Mouse (Mus musculus): ENCODE measurements around the gene Poglut1. TPM values are rescaled to one million over a fixed set of nuclear protein-coding genes. Genes with fewer than 3 reads are reported as not detected.

The Poglut1 gene
- 70.0 and 72.5 TPM in 2 replicates for polyA plus RNA-seq (2016; fragmentation: Nextera tagmentation; extraction: Ambion mirVana)

- Histone ChIP-seq H3K4me2 (replicated peaks) (peak within 1 kb of the TSS; percentile 73), H3K36me3 (peaks cover 28% of the 10 kb centered on the region), H3K9me3 (no peaks in the 10 kb centered on the region), H3K4me1 (peaks cover 16% of the 10 kb centered on the region), H3K4me3 (peak within 1 kb of the TSS; percentile 81), H3K27me3 (peaks cover 24% of the 10 kb centered on the region), H3K9ac (replicated peaks) (peak within 1 kb of the TSS; percentile 94), H3K27ac (replicated peaks) (peak within 1 kb of the TSS; percentile 69)
- peak; percentile 95 for ATAC-seq (ENCODE audit: low FRiP score, low read depth)
- 4% methylated on average over 54 of the region's 54 CpGs for WGBS
These were observed at the start of gene Poglut1 for GRCm38 (mm10) chr16:38549479-38550396. TSS of gene Poglut1 (minus strand) at chr16:38550258.

- WGBS, result 84% methylated on average over 11 of the region's 11 CpGs
- no peak for ATAC-seq (ENCODE audit: low FRiP score, low read depth)
- Histone ChIP-seq H3K9me3 (no peaks in the 10 kb centered on the region), H3K4me1 (peaks cover 4% of the 10 kb centered on the region; the same call in 1 of the 2 replicates), H3K4me2 (replicated peaks) (no peak overlapping the region), H3K9ac (replicated peaks) (no peak overlapping the region), H3K36me3 (peaks cover 7% of the 10 kb centered on the region; the same call in 1 of the 2 replicates), H3K4me3 (no peak overlapping the region), H3K27ac (replicated peaks) (no peak overlapping the region), H3K27me3 (no peaks in the 10 kb centered on the region)
These were observed 49.1 kb upstream of the Poglut1 start for GRCm38 (mm10) chr16:38598986-38599680.

- Histone ChIP-seq H3K27ac (replicated peaks) (no peak overlapping the region), H3K4me1 (no peaks in the 10 kb centered on the region), H3K27me3 (no peaks in the 10 kb centered on the region), H3K9ac (replicated peaks) (no peak overlapping the region), H3K4me3 (no peak overlapping the region), H3K36me3 (peaks cover 22% of the 10 kb centered on the region), H3K9me3 (no peaks in the 10 kb centered on the region), H3K4me2 (replicated peaks) (no peak overlapping the region)
- ATAC-seq (ENCODE audit: low FRiP score, low read depth), result no peak
- 94% methylated on average over 2 of the region's 2 CpGs for WGBS
These were observed 46.6 kb upstream of the Poglut1 start for GRCm38 (mm10) chr16:38596651-38597050.

GRCm38 (mm10) chr16:38596099-38596498, 46.0 kb upstream of the Poglut1 start:
- H3K9ac ChIP-seq (replicated peaks), result no peak overlapping the region
- H3K36me3 ChIP-seq, result peaks cover 27% of the 10 kb centered on the region
- H3K27me3 ChIP-seq, result no peaks in the 10 kb centered on the region
- no peak overlapping the region for H3K4me2 ChIP-seq (replicated peaks)
- H3K9me3 ChIP-seq, result no peaks in the 10 kb centered on the region
- no peak overlapping the region for H3K27ac ChIP-seq (replicated peaks)
- H3K4me1 ChIP-seq, result no peaks in the 10 kb centered on the region
- WGBS, result 86% methylated on average over 2 of the region's 2 CpGs
- H3K4me3 ChIP-seq, result no peak overlapping the region
- no peak for ATAC-seq (ENCODE audit: low FRiP score, low read depth)

GRCm38 (mm10) chr16:38594435-38594834, 44.4 kb upstream of the Poglut1 start:
- 84% methylated on average over 1 of the region's 1 CpGs for WGBS

GRCm38 (mm10) chr16:38592946-38593345, 42.9 kb upstream of the Poglut1 start:
- Histone ChIP-seq H3K4me1 (no peaks in the 10 kb centered on the region), H3K27me3 (no peaks in the 10 kb centered on the region), H3K27ac (replicated peaks) (no peak overlapping the region), H3K4me2 (replicated peaks) (no peak overlapping the region), H3K9me3 (no peaks in the 10 kb centered on the region), H3K36me3 (peaks cover 50% of the 10 kb centered on the region), H3K4me3 (no peak overlapping the region), H3K9ac (replicated peaks) (no peak overlapping the region)
- 92% methylated on average over 4 of the region's 4 CpGs for WGBS
- no peak for ATAC-seq (ENCODE audit: low FRiP score, low read depth)

More at GRCm38 (mm10) chr16:38594435-38594834, 44.4 kb upstream of the Poglut1 start:
- H3K4me3 ChIP-seq, result no peak overlapping the region
- H3K27me3 ChIP-seq, result no peaks in the 10 kb centered on the region
- no peaks in the 10 kb centered on the region for H3K4me1 ChIP-seq
- H3K27ac ChIP-seq (replicated peaks), result no peak overlapping the region
- no peak overlapping the region for H3K9ac ChIP-seq (replicated peaks)
- no peak for ATAC-seq (ENCODE audit: low FRiP score, low read depth)
- H3K9me3 ChIP-seq, result no peaks in the 10 kb centered on the region
- peaks cover 36% of the 10 kb centered on the region for H3K36me3 ChIP-seq
- no peak overlapping the region for H3K4me2 ChIP-seq (replicated peaks)

GRCm38 (mm10) chr16:38592026-38592678, 42.1 kb upstream of the Poglut1 start:
- Histone ChIP-seq H3K4me1 (no peaks in the 10 kb centered on the region), H3K9me3 (no peaks in the 10 kb centered on the region), H3K27ac (replicated peaks) (no peak overlapping the region), H3K4me2 (replicated peaks) (no peak overlapping the region), H3K27me3 (no peaks in the 10 kb centered on the region), H3K4me3 (no peak overlapping the region), H3K9ac (replicated peaks) (no peak overlapping the region), H3K36me3 (peaks cover 58% of the 10 kb centered on the region)
- no peak for ATAC-seq (ENCODE audit: low FRiP score, low read depth)
- WGBS, result 91% methylated on average over 12 of the region's 12 CpGs

GRCm38 (mm10) chr16:38591506-38591905, 41.4 kb upstream of the Poglut1 start:
- Histone ChIP-seq H3K4me2 (replicated peaks) (no peak overlapping the region), H3K9ac (replicated peaks) (no peak overlapping the region), H3K4me3 (no peak overlapping the region), H3K4me1 (no peaks in the 10 kb centered on the region), H3K27ac (replicated peaks) (no peak overlapping the region), H3K36me3 (peaks cover 64% of the 10 kb centered on the region), H3K9me3 (no peaks in the 10 kb centered on the region), H3K27me3 (no peaks in the 10 kb centered on the region)
- no peak for ATAC-seq (ENCODE audit: low FRiP score, low read depth)
- 86% methylated on average over 3 of the region's 3 CpGs for WGBS

- H3K4me1 ChIP-seq, result no peaks in the 10 kb centered on the region
- H3K36me3 ChIP-seq, result peaks cover 86% of the 10 kb centered on the region
- H3K9me3 ChIP-seq, result no peaks in the 10 kb centered on the region
- no peak overlapping the region for H3K27ac ChIP-seq (replicated peaks)
- no peak overlapping the region for H3K9ac ChIP-seq (replicated peaks)
- no peak overlapping the region for H3K4me3 ChIP-seq
- WGBS, result 95% methylated on average over 4 of the region's 4 CpGs
- no peak for ATAC-seq (ENCODE audit: low FRiP score, low read depth)
- H3K27me3 ChIP-seq, result no peaks in the 10 kb centered on the region
- no peak overlapping the region for H3K4me2 ChIP-seq (replicated peaks)
These were observed 37.5 kb upstream of the Poglut1 start for GRCm38 (mm10) chr16:38587572-38587971.

- H3K4me1 ChIP-seq, result no peaks in the 10 kb centered on the region
- H3K9me3 ChIP-seq, result no peaks in the 10 kb centered on the region
- H3K4me3 ChIP-seq, result no peak overlapping the region
- no peak overlapping the region for H3K27ac ChIP-seq (replicated peaks)
- H3K36me3 ChIP-seq, result peaks cover 86% of the 10 kb centered on the region
- no peak for ATAC-seq (ENCODE audit: low FRiP score, low read depth)
- H3K9ac ChIP-seq (replicated peaks), result no peak overlapping the region
- WGBS, result 92% methylated on average over 5 of the region's 5 CpGs
- no peak overlapping the region for H3K4me2 ChIP-seq (replicated peaks)
- no peaks in the 10 kb centered on the region for H3K27me3 ChIP-seq
These were observed 37.1 kb upstream of the Poglut1 start for GRCm38 (mm10) chr16:38587163-38587562.

GRCm38 (mm10) chr16:38585186-38585585, 35.1 kb upstream of the Poglut1 start:
- H3K4me2 ChIP-seq (replicated peaks), result no peak overlapping the region
- no peaks in the 10 kb centered on the region for H3K9me3 ChIP-seq
- H3K36me3 ChIP-seq, result peaks cover 77% of the 10 kb centered on the region
- no peak overlapping the region for H3K27ac ChIP-seq (replicated peaks)
- WGBS, result 93% methylated on average over 5 of the region's 5 CpGs
- ATAC-seq (ENCODE audit: low FRiP score, low read depth), result no peak
- H3K4me1 ChIP-seq, result no peaks in the 10 kb centered on the region
- H3K9ac ChIP-seq (replicated peaks), result no peak overlapping the region
- no peak overlapping the region for H3K4me3 ChIP-seq
- no peaks in the 10 kb centered on the region for H3K27me3 ChIP-seq

GRCm38 (mm10) chr16:38584761-38585160, 34.7 kb upstream of the Poglut1 start:
- H3K9ac ChIP-seq (replicated peaks), result no peak overlapping the region
- H3K4me2 ChIP-seq (replicated peaks), result no peak overlapping the region
- H3K4me3 ChIP-seq, result no peak overlapping the region
- no peak overlapping the region for H3K27ac ChIP-seq (replicated peaks)
- H3K36me3 ChIP-seq, result peaks cover 76% of the 10 kb centered on the region
- WGBS, result 95% methylated on average over 7 of the region's 7 CpGs
- no peaks in the 10 kb centered on the region for H3K4me1 ChIP-seq
- no peaks in the 10 kb centered on the region for H3K27me3 ChIP-seq
- H3K9me3 ChIP-seq, result no peaks in the 10 kb centered on the region
- ATAC-seq (ENCODE audit: low FRiP score, low read depth), result no peak
